Mouse (Mus musculus) layer of hippocampus, adult 2 months (tissue): ENCODE data around the gene Ankmy1. TPM values are rescaled to one million over a fixed set of nuclear protein-coding genes. Genes with fewer than 3 reads are reported as not detected.
A peak's percentile ranks its signal among the peaks of the same experiment; 100 is the strongest.

Experiments used
- DNase-seq, 2 experiments: peaks; one replicate each; pipeline ENCODE4 v3.0.0; 2022; ENCODE audit warnings: low spot score in 2 of 2
- H3K27ac ChIP-seq: fragments of 200-600 bp; 2 replicates; pipeline ENCODE4 v1.8.1; 2022
- H3K4me3 ChIP-seq: fragments of 200-600 bp; 2 replicates; pipeline ENCODE4 v1.8.1; 2022; ENCODE audit warnings: mild to moderate bottlenecking
- CTCF ChIP-seq: fragments of 200-600 bp; conservative IDR thresholded peaks from 2 replicates; pipeline ENCODE4 v1.8.1; 2022; ENCODE audit warnings: antibody characterized with exemption, mild to moderate bottlenecking, moderate library complexity
- total RNA-seq, 2 experiments: library from RNA; stranded (reverse); gene quantifications; 2 replicates each; pipeline ENCODE4 v1.2.3; 2021

The Ankmy1 gene
- total RNA-seq, 2 experiments from 2014 or later = 0.17 to 0.26 TPM

DNA sequence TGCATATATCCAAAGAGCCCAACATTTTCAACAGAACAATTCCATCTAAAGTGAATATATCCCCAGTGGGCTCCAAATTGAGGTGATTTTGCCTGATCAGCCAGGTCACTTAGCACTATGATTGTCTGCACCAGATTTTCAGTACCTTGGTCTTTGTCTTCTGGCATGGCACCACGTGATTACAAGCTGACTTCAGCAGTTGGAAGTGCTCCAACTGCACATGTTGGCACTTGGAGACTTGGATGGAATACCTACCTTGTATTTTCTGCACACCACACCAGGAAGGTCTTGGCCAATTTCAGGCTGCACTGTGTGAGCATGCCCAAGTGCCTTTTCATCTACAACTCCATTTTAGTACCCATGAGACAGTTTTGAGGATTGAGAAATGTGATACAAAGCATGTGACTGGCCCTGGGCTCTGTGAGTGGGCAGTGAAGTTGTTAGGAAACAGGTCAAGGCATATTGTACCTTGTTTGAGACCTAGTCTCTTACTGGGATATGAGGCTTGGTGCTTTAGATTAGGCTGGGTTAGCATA is 27.5 kb upstream of the Ankmy1 start:
- H3K4me3 ChIP-seq = no peak overlapping the region
- no peak overlapping the region for H3K27ac ChIP-seq
- no peak for TF ChIP-seq CTCF
- no peak for DNase-seq

- H3K27ac ChIP-seq = no peak overlapping the region
- no peak for TF ChIP-seq CTCF
- no peak for DNase-seq
- H3K4me3 ChIP-seq = no peak overlapping the region
Observed at GRCm38 (mm10) chr1:92921496-92921895, 18.8 kb upstream of the Ankmy1 start.

DNA sequence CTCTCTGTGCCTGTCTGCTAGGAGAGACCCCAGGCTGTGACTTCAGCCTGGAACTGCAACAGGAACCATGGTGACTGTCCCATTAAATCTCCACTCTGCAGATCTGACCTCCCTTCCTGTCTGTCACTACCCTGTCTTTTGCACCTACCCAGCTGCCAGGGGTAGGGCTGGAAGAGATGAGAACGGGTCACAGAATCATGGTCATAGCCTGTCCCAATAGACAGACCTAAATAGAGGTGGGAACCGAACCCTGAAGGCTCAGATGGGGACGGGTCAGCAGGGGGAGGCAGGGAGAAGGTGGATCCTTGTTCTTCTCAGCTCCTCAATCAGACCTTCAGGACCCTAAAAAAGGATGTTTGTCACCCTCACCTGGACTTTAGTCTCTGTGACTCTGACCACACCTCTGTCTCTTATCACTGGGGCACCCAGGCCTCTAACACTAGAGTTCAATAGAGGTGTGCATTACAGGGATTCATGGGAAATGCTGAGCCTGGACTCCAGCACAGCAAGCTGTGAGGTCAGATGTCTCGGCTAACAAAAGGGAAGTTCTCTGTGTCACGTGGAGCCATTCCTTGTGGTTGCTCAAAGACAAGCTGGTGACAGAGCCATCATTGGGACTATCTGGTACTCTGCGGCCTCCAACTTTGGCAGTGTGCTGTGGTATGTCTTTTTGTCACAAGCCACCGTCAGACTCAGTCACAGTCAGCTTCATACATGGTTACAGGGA is 17.9 kb upstream of the Ankmy1 start:
- no peak for DNase-seq
- no peak for TF ChIP-seq CTCF

GRCm38 (mm10) chr1:92919775-92920174 is 17.1 kb upstream of the Ankmy1 start:
- no peak for DNase-seq
- no peak overlapping the region for H3K27ac ChIP-seq

More for the DNA sequence above, 17.9 kb upstream of the Ankmy1 start:
- H3K27ac ChIP-seq = no peak overlapping the region
- no peak overlapping the region for H3K4me3 ChIP-seq

GRCm38 (mm10) chr1:92919151-92919550 is 16.4 kb upstream of the Ankmy1 start:
- TF ChIP-seq CTCF = no peak
- Histone ChIP-seq H3K4me3 (no peak overlapping the region), H3K27ac (no peak overlapping the region)
- no peak for DNase-seq

More at GRCm38 (mm10) chr1:92919775-92920174, 17.1 kb upstream of the Ankmy1 start:
- no peak for TF ChIP-seq CTCF
- H3K4me3 ChIP-seq = no peak overlapping the region

GRCm38 (mm10) chr1:92916725-92917124 is 14.0 kb upstream of the Ankmy1 start:
- H3K27ac ChIP-seq = no peak overlapping the region
- no peak for DNase-seq
- no peak for TF ChIP-seq CTCF
- no peak overlapping the region for H3K4me3 ChIP-seq

DNA sequence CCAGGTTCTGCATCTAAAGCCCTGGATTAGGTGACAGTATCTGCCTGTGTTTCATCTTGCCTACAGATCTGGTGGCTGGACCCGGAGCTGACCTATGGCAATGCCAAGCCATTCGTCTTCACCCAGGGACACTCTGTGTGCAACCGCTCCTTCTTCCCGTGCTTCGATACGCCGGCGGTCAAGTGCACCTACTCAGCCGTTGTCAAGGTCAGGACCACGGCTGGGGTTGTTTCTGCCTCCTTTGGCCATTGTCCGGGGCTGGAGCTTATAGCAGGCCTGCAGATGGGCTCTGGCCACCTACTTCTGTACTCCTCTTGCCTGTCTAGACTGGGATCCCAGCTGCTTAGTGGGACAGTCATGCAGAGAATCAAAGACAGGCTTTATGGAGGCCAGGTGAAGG is 12.3 kb upstream of the Ankmy1 start:
- TF ChIP-seq CTCF = no peak
- DNase-seq = no peak
- H3K27ac ChIP-seq = no peak overlapping the region

GRCm38 (mm10) chr1:92914239-92914638 is 11.5 kb upstream of the Ankmy1 start:
- H3K4me3 ChIP-seq = no peak overlapping the region
- TF ChIP-seq CTCF = no peak
- no peak overlapping the region for H3K27ac ChIP-seq
- no peak for DNase-seq

More for the DNA sequence above, 12.3 kb upstream of the Ankmy1 start:
- H3K4me3 ChIP-seq = no peak overlapping the region

GRCm38 (mm10) chr1:92912286-92912685 is 9.6 kb upstream of the Ankmy1 start:
- Histone ChIP-seq H3K4me3 (peak overlapping the region; percentile 91), H3K27ac (no peak overlapping the region)
- TF ChIP-seq CTCF = 0 out of 2 replicates have a peak, but pooled peaks have one; percentile 20
- no peak for DNase-seq

DNA sequence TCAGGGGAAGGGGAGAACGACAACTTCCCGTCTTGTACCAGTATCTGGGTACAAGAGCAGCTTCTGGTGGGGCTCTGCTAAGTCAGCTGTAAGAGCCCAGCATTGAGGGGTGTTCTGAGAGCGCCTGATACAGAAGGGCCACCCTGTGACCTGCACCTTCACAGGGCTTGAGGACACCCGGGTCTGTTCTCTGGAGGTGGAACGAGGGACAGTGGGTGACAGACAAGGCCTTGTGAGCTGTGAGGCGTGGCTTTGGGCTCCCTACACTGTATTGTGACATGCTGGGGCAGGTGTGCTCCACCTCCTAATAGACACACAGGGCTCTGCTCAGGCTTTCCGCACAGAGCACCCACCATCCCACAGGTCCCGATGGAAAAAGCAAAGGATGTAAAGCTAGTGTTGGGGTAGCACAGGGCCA is 9.0 kb upstream of the Ankmy1 start:
- Histone ChIP-seq H3K4me3 (peak overlapping the region; percentile 91), H3K27ac (peak overlapping the region; percentile 94)
- DNase-seq = no peak
- TF ChIP-seq CTCF = no peak

DNA sequence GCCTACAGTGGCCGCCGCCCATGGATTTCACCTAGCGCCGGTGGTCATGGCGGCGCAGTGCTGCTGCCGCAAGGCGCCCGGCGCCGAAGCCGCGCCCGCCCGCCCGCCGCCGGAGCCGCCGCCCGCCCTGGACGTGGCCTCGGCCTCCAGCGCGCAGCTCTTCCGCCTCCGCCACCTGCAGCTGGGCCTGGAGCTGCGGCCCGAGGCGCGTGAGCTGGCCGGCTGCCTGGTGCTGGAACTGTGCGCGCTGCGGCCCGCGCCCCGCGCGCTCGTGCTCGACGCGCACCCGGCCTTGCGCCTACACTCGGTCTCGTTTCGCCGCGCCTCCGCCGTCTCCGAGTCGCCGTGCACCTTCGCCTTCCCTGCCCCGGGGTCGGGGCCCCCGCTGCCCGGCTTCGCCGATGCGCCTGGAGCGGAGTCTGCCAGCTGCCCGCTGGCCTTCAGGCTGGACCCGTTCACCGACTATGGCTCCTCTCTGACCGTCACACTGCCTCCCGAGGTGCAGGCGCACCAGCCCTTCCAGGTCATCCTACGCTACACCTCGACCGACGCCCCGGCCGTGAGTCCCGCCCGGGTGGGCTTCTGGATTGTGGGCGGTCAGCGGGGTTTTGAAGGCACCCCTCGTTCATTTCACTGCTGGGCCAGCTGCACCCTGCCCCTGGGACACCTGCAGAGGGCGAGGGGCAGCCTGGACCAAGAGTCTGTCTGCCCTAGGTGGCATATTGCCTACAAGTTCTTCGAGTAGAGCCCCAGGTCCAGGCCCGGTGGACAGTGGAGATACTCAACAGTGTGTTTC is 8.4 kb upstream of the Ankmy1 start:
- Histone ChIP-seq H3K4me3 (peak overlapping the region; percentile 91), H3K27ac (peak overlapping the region; percentile 94)
- TF ChIP-seq CTCF = peak; percentile 5; the same call in 1 of the 2 replicates
- peak; percentile 53 to 60 for DNase-seq

DNA sequence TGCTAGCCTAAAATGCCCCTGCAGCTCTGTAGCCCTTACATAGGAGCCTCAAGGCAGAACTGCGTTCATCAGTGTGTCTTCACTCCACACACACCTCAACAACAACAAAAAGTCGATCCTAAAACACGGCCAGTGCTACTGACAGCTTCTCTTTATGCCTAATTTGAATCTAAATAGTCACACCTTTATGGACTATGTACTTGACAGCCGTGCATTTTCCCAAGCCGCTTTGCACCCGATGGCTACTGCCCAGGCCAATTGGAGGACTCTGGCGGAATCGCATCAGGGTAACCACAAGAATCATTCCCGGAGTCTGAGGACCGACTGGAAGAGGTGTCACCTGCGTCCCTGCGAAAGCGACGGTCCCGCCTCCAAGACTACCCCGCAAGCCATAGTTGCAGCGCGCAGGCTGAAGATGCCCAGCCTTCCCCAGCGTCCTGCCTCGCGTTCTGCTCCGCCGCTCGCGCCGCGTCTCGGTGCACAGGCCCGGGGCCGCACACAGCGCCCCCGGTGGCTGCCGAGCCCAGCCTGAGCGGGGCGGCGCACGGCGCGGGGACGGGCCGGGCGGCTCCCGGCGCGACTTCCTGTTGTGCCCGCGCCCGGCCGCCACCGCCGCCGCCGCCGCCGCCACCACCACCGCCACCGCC is 7.7 kb upstream of the Ankmy1 start, which contains the start of gene Rnpepl1:
Rnpepl1 (plus strand) TSS at position 545 of the 647 bp plus-strand sequence.
- Histone ChIP-seq H3K27ac (peak within 1 kb of the TSS; percentile 94), H3K4me3 (peak within 1 kb of the TSS; percentile 91)
- DNase-seq = peak; percentile 76
- peak; percentile 73 for TF ChIP-seq CTCF
